11 mouse cellular contexts compared by ENCODE assay signal in the genomic region with DNA sequence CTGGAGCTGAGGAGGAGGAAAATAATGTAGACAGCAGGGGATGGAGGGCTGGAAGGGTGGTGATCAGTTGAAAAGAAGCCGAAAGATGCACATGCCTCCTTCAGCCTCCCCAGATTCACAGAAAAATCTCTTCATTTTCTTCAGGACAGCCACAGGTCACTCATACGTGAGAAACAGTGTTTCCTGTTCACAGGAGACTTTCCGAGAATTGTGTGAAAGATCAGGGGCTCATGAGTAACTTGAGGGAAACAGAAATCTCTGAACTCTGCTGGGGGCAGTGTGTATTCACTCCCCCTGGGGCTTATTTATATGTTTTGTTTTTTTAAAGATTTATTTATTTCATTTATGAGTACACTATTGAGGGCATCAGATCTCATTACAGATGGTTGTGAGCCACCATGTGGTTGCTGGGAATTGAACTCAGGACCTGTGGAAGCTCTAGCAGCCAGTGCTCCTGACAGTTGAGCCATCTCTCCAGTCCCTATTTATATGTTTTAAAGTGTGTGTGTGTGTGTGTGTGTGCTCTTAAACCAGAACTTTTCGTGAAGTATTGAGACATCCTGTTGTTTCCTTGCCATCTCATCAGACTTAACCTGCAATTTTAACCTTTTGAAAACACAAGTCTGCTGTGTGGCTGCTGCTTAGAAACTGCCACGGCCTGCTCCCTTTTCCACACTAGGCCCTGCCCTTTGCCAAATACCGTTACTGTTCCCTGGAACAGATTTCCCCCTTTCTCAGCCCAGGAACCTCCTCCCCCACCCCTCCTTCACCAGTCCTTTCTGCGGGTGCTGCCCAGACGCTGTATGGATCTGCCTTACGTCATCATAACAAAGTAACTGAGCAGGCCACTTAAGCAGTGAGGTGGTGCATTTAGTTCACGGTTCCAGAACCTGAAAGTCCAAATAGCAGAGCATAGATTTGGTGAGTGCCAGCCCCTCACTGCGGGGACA.
DNase-seq lines count a peak whose midpoint lies in the region; ATAC-seq and TF ChIP-seq lines count a peak whose summit lies in the region.
"Had no signal": no experiment of that assay in that cellular context is flagged by ENCODE, and none has a peak within 500 bp of the region (broad histone marks: within the 10 kb centered on the region; RNA-seq: fewer than 3 reads in every experiment).

No protein-coding gene starts in this region.

- no peaks in the 10 kb centered on the region for H3K27me3 ChIP-seq in kidney, embryonic 15.5 days
- no peaks in the 10 kb centered on the region for H3K27me3 ChIP-seq in embryonic facial prominence, embryonic 15.5 days
- no peaks in the 10 kb centered on the region for H3K27me3 ChIP-seq in liver, postnatal 0 days (ENCODE audit: insufficient read depth, low read length)
- H3K27me3 ChIP-seq in liver, embryonic 12.5 days (replicated peaks) = no peaks in the 10 kb centered on the region

- no peak for ATAC-seq in kidney, embryonic 15.5 days (replicated peaks; ENCODE audit: low FRiP score)
- ATAC-seq in CD4-positive, CD25-positive, alpha-beta regulatory T cell, adult 4 months = peak; percentile 42
- ATAC-seq in embryonic facial prominence, embryonic 15.5 days (ENCODE audit: insufficient number of reproducible peaks, low FRiP score, low TSS enrichment, low read depth) = 0 out of 2 replicates have a peak, but pooled peaks have one; percentile 16
- no peak for ATAC-seq in liver, postnatal 0 days
- no peak for ATAC-seq in liver, embryonic 12.5 days

- no peak overlapping the region for H3K4me3 ChIP-seq in kidney, embryonic 15.5 days (replicated peaks)
- no peak overlapping the region for H3K4me3 ChIP-seq in embryonic facial prominence, embryonic 15.5 days (replicated peaks)
- H3K4me3 ChIP-seq in liver, postnatal 0 days (ENCODE audit: low read depth, low read length) = no peak overlapping the region
- no peak overlapping the region for H3K4me3 ChIP-seq in liver, embryonic 12.5 days

- H3K9ac ChIP-seq in kidney, embryonic 15.5 days = no peak overlapping the region
- no peak overlapping the region for H3K9ac ChIP-seq in embryonic facial prominence, embryonic 15.5 days
- no peak overlapping the region for H3K9ac ChIP-seq in liver, postnatal 0 days (replicated peaks)
- no peak overlapping the region for H3K9ac ChIP-seq in liver, embryonic 12.5 days

- no peak for DNase-seq in kidney, adult 11 months
- peak; percentile 73 for DNase-seq in induced T-regulatory cell, adult 2 months (ENCODE audit: low read depth)
- no peak for DNase-seq in liver, postnatal 0 days
- no peak for DNase-seq in urinary bladder, adult 18-20 months (ENCODE audit: low spot score in 2 of 2)
- DNase-seq: cerebellum, adult 8-10 months; kidney, postnatal 10 days; lung, adult 18-20 months had no signal

- peaks cover 56% of the 10 kb centered on the region for H3K4me1 ChIP-seq in kidney, embryonic 15.5 days
- H3K4me1 ChIP-seq in embryonic facial prominence, embryonic 15.5 days = peaks cover 40% of the 10 kb centered on the region
- H3K4me1 ChIP-seq in liver, postnatal 0 days (ENCODE audit: insufficient read depth) = peaks cover 27% of the 10 kb centered on the region
- H3K4me1 ChIP-seq in liver, embryonic 12.5 days = peaks cover 33% of the 10 kb centered on the region

- 0 out of 2 replicates have a peak, but pooled peaks cover 3% of the 10 kb centered on the region for H3K36me3 ChIP-seq in kidney, embryonic 15.5 days
- no peaks in the 10 kb centered on the region for H3K36me3 ChIP-seq in embryonic facial prominence, embryonic 15.5 days
- H3K36me3 ChIP-seq in liver, postnatal 0 days (replicated peaks; ENCODE audit: insufficient read depth, low read length) = no peaks in the 10 kb centered on the region; the same call in 1 of the 2 replicates
- H3K36me3 ChIP-seq in liver, embryonic 12.5 days = peaks cover 9% of the 10 kb centered on the region

- WGBS in kidney, embryonic 15.5 days = 53% methylated on average over 11 of the region's 11 CpGs
- whole genome bisulfite sequencing in embryonic facial prominence, embryonic 15.5 days = 38% methylated on average over 11 of the region's 11 CpGs
- WGBS in liver, postnatal 0 days (ENCODE audit: insufficient replicate concordance) = 61% methylated on average over 11 of the region's 11 CpGs
- WGBS in liver, embryonic 12.5 days (ENCODE audit: insufficient replicate concordance) = 66% methylated on average over 11 of the region's 11 CpGs

- peak overlapping the region; percentile 39; the same call in 1 of the 2 replicates for H3K27ac ChIP-seq in kidney, embryonic 15.5 days
- peak overlapping the region; percentile 51; the same call in 1 of the 2 replicates for H3K27ac ChIP-seq in embryonic facial prominence, embryonic 15.5 days (replicated peaks)
- H3K27ac ChIP-seq in liver, postnatal 0 days (ENCODE audit: low read depth) = no peak overlapping the region
- H3K27ac ChIP-seq in liver, embryonic 12.5 days = no peak overlapping the region

- H3K4me2 ChIP-seq in kidney, embryonic 15.5 days = no peak overlapping the region
- no peak overlapping the region for H3K4me2 ChIP-seq in embryonic facial prominence, embryonic 15.5 days (replicated peaks)
- H3K4me2 ChIP-seq in liver, postnatal 0 days (ENCODE audit: low read depth, low read length) = no peak overlapping the region
- H3K4me2 ChIP-seq in liver, embryonic 12.5 days = no peak overlapping the region

- TF ChIP-seq EP300 in liver, postnatal 0 days (IDR thresholded peaks at IDR 0.05; ENCODE audit: low read depth) = no peak

- no peaks in the 10 kb centered on the region for H3K9me3 ChIP-seq in kidney, embryonic 15.5 days (replicated peaks)
- H3K9me3 ChIP-seq in embryonic facial prominence, embryonic 15.5 days (replicated peaks) = no peaks in the 10 kb centered on the region; the same call in 1 of the 2 replicates
- no peaks in the 10 kb centered on the region for H3K9me3 ChIP-seq in liver, postnatal 0 days (ENCODE audit: low read length)
- H3K9me3 ChIP-seq in liver, embryonic 12.5 days (replicated peaks) = no peaks in the 10 kb centered on the region

- TF ChIP-seq CTCF in liver, postnatal 0 days (IDR thresholded peaks at IDR 0.05; ENCODE audit: low read depth) = no peak

Comparison
In these comparisons a context has a peak if more than half of its experiments do, and no peak if none do; other contexts are left out.
1. ATAC-seq: peak in CD4-positive, CD25-positive, alpha-beta regulatory T cell, adult 4 months (single experiment) and embryonic facial prominence, embryonic 15.5 days (single experiment); none in kidney, embryonic 15.5 days (single experiment), liver, postnatal 0 days (single experiment) and liver, embryonic 12.5 days (single experiment).
2. H3K27ac ChIP-seq: peak in kidney, embryonic 15.5 days (single experiment) and embryonic facial prominence, embryonic 15.5 days (single experiment); none in liver, postnatal 0 days (single experiment) and liver, embryonic 12.5 days (single experiment).